Mouse (Mus musculus): ENCODE results near the gene Tomm6. TPM values are rescaled to one million over a fixed set of nuclear protein-coding genes. Genes with fewer than 3 reads are reported as not detected.

Tomm6 gene
- polyA plus RNA-seq (2015; fragmentation: Nextera tagmentation; extraction: Ambion mirVana) = 357 and 376 TPM in 2 replicates

DNA sequence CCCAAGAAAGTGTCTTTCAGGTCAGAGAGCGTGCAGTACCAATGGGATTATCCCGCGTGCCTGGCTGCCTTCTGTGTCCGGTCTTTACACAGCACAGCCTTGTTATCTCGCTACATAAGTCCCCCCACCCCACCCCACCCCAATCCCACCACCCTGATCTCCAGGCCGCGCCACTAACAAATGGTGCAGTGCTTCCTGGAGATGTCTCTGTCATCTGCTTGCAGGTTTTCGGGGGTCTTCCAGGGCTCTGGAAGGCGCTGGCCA, at the start of gene Tomm6:
TSS of gene Tomm6 (minus strand) at position 43 of the 264 bp plus-strand sequence.
- Histone ChIP-seq H3K27me3 (ENCODE audit: control insufficient read depth, insufficient read depth, low read length) (no peaks in the 10 kb centered on the region), H3K36me3 (ENCODE audit: control insufficient read depth, insufficient read depth, low read length) (no peaks in the 10 kb centered on the region), H3K4me2 (ENCODE audit: low read depth, low read length) (peak within 1 kb of the TSS; percentile 99), H3K9me3 (replicated peaks; ENCODE audit: control insufficient read depth, low read length) (no peaks in the 10 kb centered on the region), H3K4me1 (ENCODE audit: control insufficient read depth, insufficient read depth, low read length) (peaks cover 20% of the 10 kb centered on the region; the same call in 1 of the 2 replicates), H3K27ac (ENCODE audit: low read length) (peak within 1 kb of the TSS; percentile 87), H3K9ac (ENCODE audit: low read length) (peak within 1 kb of the TSS; percentile 91), H3K4me3 (replicated peaks; ENCODE audit: low read length) (peak within 1 kb of the TSS; percentile 92)
- WGBS = 0% methylated on average over 9 of the region's 9 CpGs
- ATAC-seq (ENCODE audit: insufficient read depth, low FRiP score) = no peak

DNA sequence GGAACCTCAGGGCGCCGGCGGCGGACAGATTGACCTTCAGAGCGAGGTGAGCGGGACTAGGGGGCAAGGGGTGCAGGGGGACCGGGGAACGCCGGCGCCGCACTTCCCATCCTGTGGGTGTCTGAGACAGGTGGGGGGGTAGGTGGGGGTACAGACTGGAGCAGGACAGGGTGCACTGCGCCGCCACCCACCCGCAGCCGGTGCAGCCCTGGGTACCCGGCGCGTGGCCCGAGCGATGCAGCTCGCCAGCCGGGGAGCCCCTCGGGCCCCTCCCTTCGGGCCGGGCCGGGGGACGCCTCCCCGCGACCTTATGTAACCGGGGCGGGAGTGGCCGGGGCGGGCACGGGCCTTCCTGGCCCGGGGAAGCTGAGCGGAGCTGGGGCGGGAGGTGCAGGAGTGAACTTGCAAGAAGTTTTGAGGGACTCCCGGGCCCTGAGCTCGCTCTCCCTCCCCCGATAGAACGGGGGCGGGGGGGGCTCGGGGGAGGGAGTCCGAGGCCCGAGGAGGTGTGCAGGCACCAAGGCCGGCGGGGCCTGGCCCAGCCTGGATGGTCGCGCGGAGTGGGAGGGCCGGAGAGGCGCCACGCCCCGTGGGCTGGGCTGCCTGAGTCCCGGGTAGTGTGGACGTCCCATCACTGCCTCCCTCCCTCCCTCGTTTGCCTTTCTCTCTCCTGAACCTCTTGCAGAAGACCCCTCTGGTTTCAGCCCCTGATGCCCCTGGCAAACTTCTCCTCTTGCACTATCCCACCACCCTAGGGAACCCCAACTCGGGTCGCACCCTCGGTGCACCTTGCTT, 49.3 kb upstream of the Tomm6 start:
- Histone ChIP-seq H3K27me3 (ENCODE audit: control insufficient read depth, insufficient read depth, low read length) (no peaks in the 10 kb centered on the region), H3K4me3 (replicated peaks; ENCODE audit: low read length) (peak overlapping the region; percentile 69), H3K4me1 (ENCODE audit: control insufficient read depth, insufficient read depth, low read length) (peaks cover 8% of the 10 kb centered on the region), H3K9ac (ENCODE audit: low read length) (peak overlapping the region; percentile 77), H3K4me2 (ENCODE audit: low read depth, low read length) (peak overlapping the region; percentile 73), H3K9me3 (replicated peaks; ENCODE audit: control insufficient read depth, low read length) (no peaks in the 10 kb centered on the region), H3K36me3 (ENCODE audit: control insufficient read depth, insufficient read depth, low read length) (no peaks in the 10 kb centered on the region), H3K27ac (ENCODE audit: low read length) (peak overlapping the region; percentile 80)
- under 1% methylated on average over 45 of the region's 60 CpGs for WGBS
- ATAC-seq (ENCODE audit: insufficient read depth, low FRiP score) = peak; percentile 91

DNA sequence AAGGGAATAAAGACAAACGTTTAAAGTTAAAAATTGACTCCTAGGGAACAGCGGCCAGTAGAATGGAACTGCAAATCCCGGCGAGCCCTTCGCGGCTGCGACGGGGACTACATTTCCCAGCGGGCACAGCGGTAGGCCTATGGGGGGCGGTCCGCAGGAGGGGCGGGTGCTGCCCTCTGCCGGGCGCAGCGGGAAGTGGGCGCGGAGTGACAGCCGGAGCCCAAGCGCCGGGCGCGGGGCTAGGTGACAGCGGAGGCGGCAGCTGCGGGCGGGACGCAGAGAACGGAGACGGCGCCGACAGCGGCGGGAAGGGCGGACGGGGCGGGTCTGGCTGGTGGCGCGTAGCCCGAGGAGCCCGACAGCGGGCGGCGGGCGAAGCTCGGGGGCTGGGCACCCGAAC, 48.7 kb upstream of the Tomm6 start, which contains the start of gene Tfeb:
TSS of gene Tfeb (plus strand) at position 175 of the 400 bp plus-strand sequence.
- Histone ChIP-seq H3K4me2 (ENCODE audit: low read depth, low read length) (peak within 1 kb of the TSS; percentile 73), H3K27ac (ENCODE audit: low read length) (peak within 1 kb of the TSS; percentile 80), H3K9me3 (replicated peaks; ENCODE audit: control insufficient read depth, low read length) (no peaks in the 10 kb centered on the region), H3K4me3 (replicated peaks; ENCODE audit: low read length) (peak within 1 kb of the TSS; percentile 69), H3K36me3 (ENCODE audit: control insufficient read depth, insufficient read depth, low read length) (no peaks in the 10 kb centered on the region), H3K27me3 (ENCODE audit: control insufficient read depth, insufficient read depth, low read length) (no peaks in the 10 kb centered on the region), H3K4me1 (ENCODE audit: control insufficient read depth, insufficient read depth, low read length) (peaks cover 8% of the 10 kb centered on the region), H3K9ac (ENCODE audit: low read length) (peak within 1 kb of the TSS; percentile 77)
- ATAC-seq (ENCODE audit: insufficient read depth, low FRiP score) = peak; percentile 81
- under 1% methylated on average over 47 of the region's 47 CpGs for WGBS

DNA sequence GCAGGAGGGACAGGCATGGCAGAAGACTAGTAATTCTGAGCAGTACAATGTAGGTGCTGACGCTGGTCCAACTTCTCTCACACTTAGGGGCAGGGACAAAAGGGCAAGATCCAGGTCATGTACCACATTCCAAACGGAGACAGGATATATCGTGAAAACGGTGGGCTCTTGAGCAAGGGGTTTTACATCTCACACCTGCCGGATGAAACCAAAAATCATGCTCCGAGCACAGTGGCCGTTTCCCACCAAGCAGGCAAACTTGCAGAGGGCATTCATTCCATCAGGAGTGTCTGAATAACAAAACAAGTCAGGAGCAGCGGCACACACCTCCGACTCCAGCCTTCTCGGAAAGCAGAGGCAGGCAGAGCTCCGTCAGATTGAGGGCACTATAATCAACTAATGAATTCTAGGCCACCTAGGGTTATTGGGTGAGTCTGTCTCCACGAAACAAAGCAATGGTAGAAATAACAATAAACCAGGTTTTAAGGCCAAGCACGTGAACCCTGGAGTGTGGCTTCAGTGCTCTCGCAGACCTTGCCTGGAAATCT, 47.4 kb upstream of the Tomm6 start:
- no peak overlapping the region for H3K9ac ChIP-seq (ENCODE audit: low read length)
- no peaks in the 10 kb centered on the region for H3K9me3 ChIP-seq (replicated peaks; ENCODE audit: control insufficient read depth, low read length)
- H3K4me1 ChIP-seq (ENCODE audit: control insufficient read depth, insufficient read depth, low read length) = peaks cover 8% of the 10 kb centered on the region
- no peak overlapping the region for H3K27ac ChIP-seq (ENCODE audit: low read length)
- H3K4me2 ChIP-seq (ENCODE audit: low read depth, low read length) = no peak overlapping the region
- WGBS = 68% methylated on average over 14 of the region's 14 CpGs
- H3K36me3 ChIP-seq (ENCODE audit: control insufficient read depth, insufficient read depth, low read length) = no peaks in the 10 kb centered on the region
- no peaks in the 10 kb centered on the region for H3K27me3 ChIP-seq (ENCODE audit: control insufficient read depth, insufficient read depth, low read length)
- no peak overlapping the region for H3K4me3 ChIP-seq (replicated peaks; ENCODE audit: low read length)
- no peak for ATAC-seq (ENCODE audit: insufficient read depth, low FRiP score)

- no peak overlapping the region for H3K4me3 ChIP-seq (replicated peaks; ENCODE audit: low read length)
- H3K4me2 ChIP-seq (ENCODE audit: low read depth, low read length) = no peak overlapping the region
- no peaks in the 10 kb centered on the region for H3K27me3 ChIP-seq (ENCODE audit: control insufficient read depth, insufficient read depth, low read length)
- H3K9me3 ChIP-seq (replicated peaks; ENCODE audit: control insufficient read depth, low read length) = no peaks in the 10 kb centered on the region
- WGBS = 50% methylated on average over 24 of the region's 24 CpGs
- ATAC-seq (ENCODE audit: insufficient read depth, low FRiP score) = no peak
- no peaks in the 10 kb centered on the region for H3K36me3 ChIP-seq (ENCODE audit: control insufficient read depth, insufficient read depth, low read length)
- H3K4me1 ChIP-seq (ENCODE audit: control insufficient read depth, insufficient read depth, low read length) = no peaks in the 10 kb centered on the region
- H3K9ac ChIP-seq (ENCODE audit: low read length) = no peak overlapping the region
- no peak overlapping the region for H3K27ac ChIP-seq (ENCODE audit: low read length)
Measured at GRCm38 (mm10) chr17:47730633-47731575, 42.7 kb upstream of the Tomm6 start.

DNA sequence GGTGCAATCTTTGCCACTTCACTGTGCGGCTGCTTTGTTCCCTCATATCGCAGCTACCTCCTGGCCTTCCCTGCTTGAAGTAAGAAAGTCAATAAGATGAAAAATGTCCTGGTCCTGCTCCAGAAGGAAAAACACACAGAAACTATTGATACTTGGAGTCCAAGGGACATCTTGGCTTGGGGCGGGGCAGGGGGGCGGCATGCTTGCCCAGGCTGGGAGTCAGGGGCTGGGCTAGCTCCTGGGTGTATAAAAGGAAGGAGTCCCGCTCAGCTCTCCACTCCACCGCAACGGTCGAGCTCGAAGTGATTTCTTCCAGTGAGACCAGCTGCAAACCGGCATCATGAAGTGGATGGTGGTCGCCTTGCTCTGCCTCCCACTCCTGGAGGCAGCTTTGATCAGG, 38.4 kb upstream of the Tomm6 start, which contains the start of gene Pgc:
TSS of gene Pgc (plus strand) at position 277 of the 400 bp plus-strand sequence.
- H3K9ac ChIP-seq (ENCODE audit: low read length) = no peak within 1 kb of the TSS
- ATAC-seq (ENCODE audit: insufficient read depth, low FRiP score) = peak; percentile 70
- H3K9me3 ChIP-seq (replicated peaks; ENCODE audit: control insufficient read depth, low read length) = no peaks in the 10 kb centered on the region
- H3K36me3 ChIP-seq (ENCODE audit: control insufficient read depth, insufficient read depth, low read length) = no peaks in the 10 kb centered on the region
- no peaks in the 10 kb centered on the region for H3K4me1 ChIP-seq (ENCODE audit: control insufficient read depth, insufficient read depth, low read length)
- no peaks in the 10 kb centered on the region for H3K27me3 ChIP-seq (ENCODE audit: control insufficient read depth, insufficient read depth, low read length)
- H3K27ac ChIP-seq (ENCODE audit: low read length) = no peak within 1 kb of the TSS
- WGBS = 65% methylated on average over 11 of the region's 11 CpGs
- H3K4me2 ChIP-seq (ENCODE audit: low read depth, low read length) = 0 out of 2 replicates have a peak within 1 kb of the TSS, but pooled peaks have one; percentile 24
- H3K4me3 ChIP-seq (replicated peaks; ENCODE audit: low read length) = 0 out of 2 replicates have a peak within 1 kb of the TSS, but pooled peaks have one; percentile 10

GRCm38 (mm10) chr17:47721183-47721582, 33.0 kb upstream of the Tomm6 start:
- H3K4me2 ChIP-seq (ENCODE audit: low read depth, low read length) = no peak overlapping the region
- no peaks in the 10 kb centered on the region for H3K27me3 ChIP-seq (ENCODE audit: control insufficient read depth, insufficient read depth, low read length)
- no peaks in the 10 kb centered on the region for H3K9me3 ChIP-seq (replicated peaks; ENCODE audit: control insufficient read depth, low read length)
- no peaks in the 10 kb centered on the region for H3K4me1 ChIP-seq (ENCODE audit: control insufficient read depth, insufficient read depth, low read length)
- H3K9ac ChIP-seq (ENCODE audit: low read length) = no peak overlapping the region
- 72% methylated on average over 4 of the region's 4 CpGs for WGBS
- no peak overlapping the region for H3K27ac ChIP-seq (ENCODE audit: low read length)
- H3K36me3 ChIP-seq (ENCODE audit: control insufficient read depth, insufficient read depth, low read length) = no peaks in the 10 kb centered on the region
- ATAC-seq (ENCODE audit: insufficient read depth, low FRiP score) = no peak
- H3K4me3 ChIP-seq (replicated peaks; ENCODE audit: low read length) = no peak overlapping the region

DNA sequence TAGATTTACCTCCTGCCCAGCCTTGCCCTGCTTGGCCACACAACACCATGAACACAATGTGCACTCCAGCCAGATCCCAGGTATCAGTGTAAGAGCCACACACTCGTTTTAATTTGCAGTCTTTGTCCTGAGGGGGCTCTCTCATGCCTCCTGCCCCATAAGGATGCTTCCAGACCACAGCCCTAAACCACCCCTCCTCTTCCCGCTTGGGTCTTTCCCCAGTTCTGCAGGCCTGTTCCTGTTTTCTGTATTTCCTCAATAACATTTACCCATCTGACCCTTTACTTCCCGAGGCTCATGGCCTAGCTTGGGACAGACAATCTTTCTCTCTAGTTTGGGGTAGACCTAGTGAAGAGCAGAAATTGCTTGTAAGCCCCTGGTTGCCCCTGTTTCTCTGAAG, 26.9 kb upstream of the Tomm6 start:
- no peaks in the 10 kb centered on the region for H3K9me3 ChIP-seq (replicated peaks; ENCODE audit: control insufficient read depth, low read length)
- WGBS = 49% methylated on average over 3 of the region's 3 CpGs
- H3K9ac ChIP-seq (ENCODE audit: low read length) = no peak overlapping the region
- H3K4me2 ChIP-seq (ENCODE audit: low read depth, low read length) = no peak overlapping the region
- H3K27me3 ChIP-seq (ENCODE audit: control insufficient read depth, insufficient read depth, low read length) = no peaks in the 10 kb centered on the region
- no peak for ATAC-seq (ENCODE audit: insufficient read depth, low FRiP score)
- no peaks in the 10 kb centered on the region for H3K36me3 ChIP-seq (ENCODE audit: control insufficient read depth, insufficient read depth, low read length)
- no peaks in the 10 kb centered on the region for H3K4me1 ChIP-seq (ENCODE audit: control insufficient read depth, insufficient read depth, low read length)
- H3K4me3 ChIP-seq (replicated peaks; ENCODE audit: low read length) = no peak overlapping the region
- H3K27ac ChIP-seq (ENCODE audit: low read length) = no peak overlapping the region

Data from stomach, embryonic 16.5 days (tissue).